Mouse (Mus musculus): ENCODE results near the gene Baiap2. TPM values are rescaled to one million over a fixed set of nuclear protein-coding genes. Genes with fewer than 3 reads are reported as not detected.
A peak's percentile ranks its signal among the peaks of the same experiment; 100 is the strongest.

The Baiap2 gene
- polyA plus RNA-seq, 1 experiment from 2014 or later, result 11.6 TPM

GRCm38 (mm10) chr11:120048252-120048556 lies 105.6 kb downstream of the Baiap2 start:
- Histone ChIP-seq H3K27me3 (ENCODE audit: insufficient read depth, poor library complexity, severe bottlenecking) (peaks cover 55% of the 10 kb centered on the region), H3K36me3 (no peaks in the 10 kb centered on the region), H3K4me3 (peak overlapping the region; percentile 76), H3K27ac (peak overlapping the region; percentile 17; the same call in 1 of the 2 replicates), H3K9me3 (no peaks in the 10 kb centered on the region), H3K4me1 (peaks cover 57% of the 10 kb centered on the region)
- no peak for DNase-seq (ENCODE audit: low spot score)
- WGBS, result 3% methylated on average over 23 of the region's 23 CpGs

GRCm38 (mm10) chr11:120049067-120049466 lies 106.5 kb downstream of the Baiap2 start:
- WGBS, result 85% methylated on average over 8 of the region's 8 CpGs
- no peak for DNase-seq (ENCODE audit: low spot score)
- no peak overlapping the region for H3K27ac ChIP-seq
- peaks cover 53% of the 10 kb centered on the region for H3K27me3 ChIP-seq (ENCODE audit: insufficient read depth, poor library complexity, severe bottlenecking)
- no peaks in the 10 kb centered on the region for H3K9me3 ChIP-seq
- no peaks in the 10 kb centered on the region for H3K36me3 ChIP-seq
- no peak overlapping the region for H3K4me3 ChIP-seq
- H3K4me1 ChIP-seq, result peaks cover 53% of the 10 kb centered on the region

- Histone ChIP-seq H3K4me3 (peak overlapping the region; percentile 18; the same call in 1 of the 2 replicates), H3K4me1 (peaks cover 52% of the 10 kb centered on the region), H3K36me3 (no peaks in the 10 kb centered on the region), H3K9me3 (no peaks in the 10 kb centered on the region), H3K27me3 (ENCODE audit: insufficient read depth, poor library complexity, severe bottlenecking) (peaks cover 37% of the 10 kb centered on the region), H3K27ac (peak overlapping the region; percentile 75)
- DNase-seq (ENCODE audit: low spot score), result no peak
- 40% methylated on average over 14 of the region's 14 CpGs for WGBS
These were observed 108.7 kb downstream of the Baiap2 start for GRCm38 (mm10) chr11:120051124-120051811.

GRCm38 (mm10) chr11:120052274-120052673 lies 109.7 kb downstream of the Baiap2 start:
- Histone ChIP-seq H3K36me3 (no peaks in the 10 kb centered on the region), H3K27me3 (ENCODE audit: insufficient read depth, poor library complexity, severe bottlenecking) (peaks cover 27% of the 10 kb centered on the region), H3K4me3 (no peak overlapping the region), H3K27ac (no peak overlapping the region), H3K9me3 (no peaks in the 10 kb centered on the region), H3K4me1 (peaks cover 51% of the 10 kb centered on the region)
- 65% methylated on average over 9 of the region's 9 CpGs for WGBS
- DNase-seq (ENCODE audit: low spot score), result no peak

- H3K27me3 ChIP-seq (ENCODE audit: insufficient read depth, poor library complexity, severe bottlenecking), result peaks cover 12% of the 10 kb centered on the region
- WGBS, result 86% methylated on average over 4 of the region's 4 CpGs
- DNase-seq (ENCODE audit: low spot score), result no peak
- no peaks in the 10 kb centered on the region for H3K36me3 ChIP-seq
- H3K9me3 ChIP-seq, result no peaks in the 10 kb centered on the region
- no peak overlapping the region for H3K27ac ChIP-seq
- H3K4me3 ChIP-seq, result no peak overlapping the region
- peaks cover 40% of the 10 kb centered on the region for H3K4me1 ChIP-seq
These were observed 111.3 kb downstream of the Baiap2 start for GRCm38 (mm10) chr11:120053846-120054245.

- no peaks in the 10 kb centered on the region for H3K9me3 ChIP-seq
- 78% methylated on average over 12 of the region's 12 CpGs for WGBS
- 0 out of 2 replicates have a peak, but pooled peaks cover 3% of the 10 kb centered on the region for H3K27me3 ChIP-seq (ENCODE audit: insufficient read depth, poor library complexity, severe bottlenecking)
- H3K4me3 ChIP-seq, result no peak overlapping the region
- H3K4me1 ChIP-seq, result peaks cover 35% of the 10 kb centered on the region
- no peaks in the 10 kb centered on the region for H3K36me3 ChIP-seq
- DNase-seq (ENCODE audit: low spot score), result no peak
- 0 out of 2 replicates have a peak overlapping the region, but pooled peaks have one; percentile 42 for H3K27ac ChIP-seq
These were observed 113.6 kb downstream of the Baiap2 start for GRCm38 (mm10) chr11:120055953-120056732.

MicroRNAs within 50 kb of the gene (microRNA counts, 519-probe panel; counts per million panel counts)
- microRNA mmu-miR-338-3p (not detected), microRNA mmu-miR-338-5p (not detected)

Small RNAs within 50 kb of the gene (microRNA-seq; reads per million reads assigned to microRNA genes)
- gene Mir3065 (not detected), gene Mir338 (not detected)

Other genes with a start within 250 kb of the Baiap2 start
- gene Chmp6, start 29.3 kb upstream of the Baiap2 start, polyA plus RNA-seq (2016; fragmentation: Nextera tagmentation; extraction: Ambion mirVana), result 86.7 and 96.6 TPM in 2 replicates
- 0.51 and 0.58 TPM in 2 replicates for gene Aatk, start 104.4 kb downstream of the Baiap2 start, polyA plus RNA-seq (2016; fragmentation: Nextera tagmentation; extraction: Ambion mirVana)
- gene Cep131, start 144.1 kb downstream of the Baiap2 start, polyA plus RNA-seq (2016; fragmentation: Nextera tagmentation; extraction: Ambion mirVana), result 21.1 and 29.0 TPM in 2 replicates
- 21.2 and 23.2 TPM in 2 replicates for gene Tepsin, start 156.0 kb downstream of the Baiap2 start, polyA plus RNA-seq (2016; fragmentation: Nextera tagmentation; extraction: Ambion mirVana)
- 92.2 and 106 TPM in 2 replicates for gene Ndufaf8, start 156.2 kb downstream of the Baiap2 start, polyA plus RNA-seq (2016; fragmentation: Nextera tagmentation; extraction: Ambion mirVana)
- gene Slc38a10, start 208.6 kb downstream of the Baiap2 start, polyA plus RNA-seq (2016; fragmentation: Nextera tagmentation; extraction: Ambion mirVana), result 99.0 and 123 TPM in 2 replicates

Measured in heart, embryonic 10.5 days (tissue).